Mouse (Mus musculus) c-Kit-positive CD71-negative TER-119-negative erythroid progenitor cells, embryonic 14.5 days (primary cell): ENCODE data around the gene Gm20388.

ENCODE experiments used
- DNase-seq: peaks from one replicate; pipeline ENCODE4 v3.0.0-alpha.2; 2013; ENCODE audit warnings: low read depth

The Gm20388 gene

GRCm38 (mm10) chr8:124272792-124273191 lies 4362.2 kb downstream of the Gm20388 start:
- DNase-seq: no peak

- DNase-seq: no peak
These were observed 4363.1 kb downstream of the Gm20388 start for GRCm38 (mm10) chr8:124273606-124274218.

- no peak for DNase-seq
These were observed 4363.9 kb downstream of the Gm20388 start for GRCm38 (mm10) chr8:124274441-124275120.

GRCm38 (mm10) chr8:124275377-124276071 lies 4364.9 kb downstream of the Gm20388 start:
- no peak for DNase-seq

- DNase-seq: no peak
These were observed 4367.6 kb downstream of the Gm20388 start for GRCm38 (mm10) chr8:124277951-124278910.

- DNase-seq: no peak
These were observed 4368.5 kb downstream of the Gm20388 start for GRCm38 (mm10) chr8:124278956-124279689.

GRCm38 (mm10) chr8:124279690-124279985 lies 4369.0 kb downstream of the Gm20388 start:
- no peak for DNase-seq

- DNase-seq: no peak
These were observed 4371.3 kb downstream of the Gm20388 start for GRCm38 (mm10) chr8:124281700-124282541.

GRCm38 (mm10) chr8:124282878-124283630 lies 4372.4 kb downstream of the Gm20388 start:
- DNase-seq: no peak

GRCm38 (mm10) chr8:124283644-124284332 lies 4373.1 kb downstream of the Gm20388 start:
- no peak for DNase-seq

- no peak for DNase-seq
These were observed 4373.7 kb downstream of the Gm20388 start for GRCm38 (mm10) chr8:124284333-124284711.

- DNase-seq: no peak
These were observed 4374.4 kb downstream of the Gm20388 start for GRCm38 (mm10) chr8:124284984-124285576.

- DNase-seq: no peak
These were observed 4376.0 kb downstream of the Gm20388 start for GRCm38 (mm10) chr8:124286461-124287124.

- DNase-seq: no peak
These were observed 4377.7 kb downstream of the Gm20388 start for GRCm38 (mm10) chr8:124288215-124288864.

- DNase-seq: no peak
These were observed 4378.9 kb downstream of the Gm20388 start for GRCm38 (mm10) chr8:124289481-124290050.

GRCm38 (mm10) chr8:124290911-124291691 lies 4380.5 kb downstream of the Gm20388 start:
- DNase-seq: no peak

GRCm38 (mm10) chr8:124291693-124292092 lies 4381.1 kb downstream of the Gm20388 start:
- DNase-seq: no peak
